Mouse (Mus musculus) CD8-positive naive resting alpha-beta T cell, adult 57 days (primary cell): ENCODE measurements around the gene Mrps14. TPM values are rescaled to one million over a fixed set of nuclear protein-coding genes. Genes with fewer than 3 reads are reported as not detected.

Experiments used
- total RNA-seq: library from RNA; stranded (reverse); gene quantifications from one replicate; pipeline ENCODE4 v1.2.4, GENCODE M21; 2023

Gene Mrps14
- 38.3 TPM for total RNA-seq

DNA sequence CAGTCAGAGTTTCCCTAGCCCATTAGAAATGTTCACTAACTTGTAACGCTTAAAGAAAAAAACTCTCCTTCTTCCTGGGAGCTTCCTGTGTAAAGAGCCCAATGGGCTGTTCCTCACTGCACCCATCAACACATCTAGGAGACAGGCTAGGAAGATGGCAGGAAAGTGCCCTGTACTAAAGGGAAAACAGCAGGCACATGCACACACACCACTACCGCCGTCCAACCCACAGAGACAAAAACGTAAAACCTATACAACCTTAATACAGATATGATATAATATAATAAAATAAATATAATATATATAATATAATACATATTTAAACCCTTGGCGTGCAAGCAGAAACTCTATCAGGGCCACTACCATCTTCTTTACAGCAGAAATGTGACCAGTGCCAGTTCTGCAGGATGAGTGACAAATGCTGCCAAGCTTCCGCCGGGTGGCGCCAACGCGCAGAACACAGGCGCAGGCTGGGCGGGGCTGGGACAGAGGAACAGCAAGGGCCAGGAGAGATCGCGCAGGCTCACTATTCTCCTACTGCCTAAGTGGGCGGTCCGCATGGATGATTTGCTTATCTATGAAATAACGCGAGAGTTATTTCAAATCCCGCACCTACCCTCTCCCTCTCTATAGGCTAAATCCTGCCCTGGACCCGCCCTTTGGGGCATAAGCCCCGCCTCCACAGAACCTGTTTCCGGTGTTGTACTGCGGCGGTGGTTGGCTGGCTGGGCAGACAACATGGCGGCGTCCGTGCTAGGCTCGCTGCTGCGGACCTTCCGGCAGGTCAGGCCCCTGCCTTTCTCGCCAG lies at the start of gene Mrps14:
Mrps14 (plus strand) TSS at position 687 of the 808 bp plus-strand sequence.

DNA sequence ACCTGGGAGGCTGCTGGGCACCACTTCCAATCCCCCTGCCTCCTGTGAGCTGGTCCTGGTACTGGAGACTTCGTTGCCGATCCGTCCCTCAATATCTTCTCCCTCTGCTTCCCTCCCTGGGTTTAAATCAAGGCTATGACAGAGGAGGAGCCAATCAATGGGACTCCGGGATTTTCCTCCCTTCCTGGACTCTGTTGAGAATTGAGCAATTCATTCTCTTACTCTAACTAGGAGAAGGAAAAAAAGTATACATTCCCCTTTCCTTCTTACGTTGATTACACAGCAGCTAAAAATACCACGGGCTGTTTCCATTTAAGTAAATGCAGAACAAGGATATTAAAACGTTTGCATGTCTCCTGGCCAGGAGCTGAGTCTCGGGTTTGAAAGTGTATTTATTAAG lies 41.5 kb upstream of the Mrps14 start, which contains the start of gene Tnn:
Tnn (minus strand) TSS at position 101 of the 400 bp plus-strand sequence.

DNA sequence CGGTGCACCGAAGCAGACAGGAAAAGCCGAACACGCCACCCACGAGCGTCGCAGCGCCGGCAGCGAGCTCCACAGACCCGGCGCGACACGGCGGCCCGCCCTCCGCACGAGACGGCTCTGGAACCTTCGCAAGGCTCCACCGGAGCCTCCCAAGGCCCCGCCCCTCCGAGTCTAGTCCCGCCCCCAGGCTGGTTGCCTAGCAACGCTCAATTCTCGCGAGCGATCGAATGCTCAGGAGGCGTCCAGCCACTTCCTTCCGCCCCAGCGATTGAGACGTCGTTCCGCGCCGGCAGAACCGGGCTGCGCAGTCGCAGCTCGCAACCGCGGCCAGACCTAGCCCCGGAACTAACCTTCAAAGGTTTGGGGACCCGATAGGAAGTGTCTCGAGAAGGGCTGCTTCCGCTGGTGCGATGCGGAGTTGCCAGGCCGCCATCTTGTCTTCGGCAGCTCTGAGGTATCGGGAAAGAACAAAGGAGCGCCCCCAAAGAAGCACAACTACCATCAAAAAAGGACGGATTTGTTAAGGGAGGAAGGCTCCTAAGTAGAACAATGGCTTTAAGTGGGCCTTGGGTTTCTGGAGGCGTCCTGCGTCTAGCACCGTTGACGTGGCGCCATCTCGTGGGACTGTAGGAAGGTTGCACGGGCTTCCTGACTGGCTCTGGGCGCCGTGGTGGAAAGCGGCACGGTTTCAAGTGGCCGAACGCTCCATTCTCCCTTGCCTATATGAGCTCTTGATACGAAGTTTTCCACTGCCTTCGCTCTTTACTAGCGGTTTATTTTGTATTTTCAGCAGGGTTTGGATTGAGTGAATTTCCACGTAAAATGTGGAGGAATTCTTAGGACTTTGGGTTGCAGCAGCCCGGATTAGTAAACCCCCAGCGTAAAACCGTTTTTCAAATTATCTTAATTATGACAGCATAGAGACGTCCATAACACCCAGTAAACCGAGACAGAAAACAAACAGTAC lies 18.0 kb downstream of the Mrps14 start, which contains the start of gene Cacybp:
Cacybp (minus strand) TSS at position 173 of the 967 bp plus-strand sequence.

Other genes starting within 250 kb of the Mrps14 start
- 579 TPM for gene 4930523C07Rik, start 150.8 kb upstream of the Mrps14 start, total RNA-seq
- gene Tnn, start 41.6 kb upstream of the Mrps14 start, total RNA-seq = not detected
- gene Cacybp, start 17.7 kb downstream of the Mrps14 start, total RNA-seq = 47.0 TPM